Mouse (Mus musculus) neutrophil, adult 65 days (primary cell): Measurements from ENCODE around the gene Olfr328. TPM values are rescaled to one million over a fixed set of nuclear protein-coding genes. Genes with fewer than 3 reads are reported as not detected.

Experiments
- total RNA-seq: library from RNA; stranded (reverse); gene quantifications from 2 replicates; pipeline ENCODE4 v1.2.4, GENCODE M21; 2023

The Olfr328 gene
- 0.18 and 0.32 TPM in 2 replicates for total RNA-seq

GRCm38 (mm10) chr11:58555536-58555935 is at the start of gene Olfr328:
Gene Olfr328 (minus strand): TSS chr11:58555636.

DNA sequence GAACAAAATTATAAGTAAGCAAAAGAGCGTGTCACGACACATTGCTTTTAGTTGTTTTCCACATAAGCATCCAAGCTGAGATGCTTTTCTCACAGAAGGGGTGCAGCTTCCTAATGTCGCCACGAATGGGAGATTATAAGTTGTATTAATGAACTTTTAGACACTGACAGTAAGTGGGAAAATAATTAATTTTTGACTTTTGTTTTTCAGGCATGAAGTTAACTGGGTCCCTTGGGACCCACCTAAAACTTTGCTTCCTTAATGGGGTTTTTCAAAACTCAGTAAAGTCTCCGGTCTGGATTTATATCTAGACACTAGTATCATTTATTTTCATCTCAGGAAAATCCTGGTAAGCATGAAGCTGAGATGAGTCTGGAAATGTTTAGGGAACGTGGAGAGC is 39.4 kb upstream of the Olfr328 start, which contains the start of gene Olfr324:
Gene Olfr324 (plus strand): TSS at position 301 of the 400 bp plus-strand sequence.

DNA sequence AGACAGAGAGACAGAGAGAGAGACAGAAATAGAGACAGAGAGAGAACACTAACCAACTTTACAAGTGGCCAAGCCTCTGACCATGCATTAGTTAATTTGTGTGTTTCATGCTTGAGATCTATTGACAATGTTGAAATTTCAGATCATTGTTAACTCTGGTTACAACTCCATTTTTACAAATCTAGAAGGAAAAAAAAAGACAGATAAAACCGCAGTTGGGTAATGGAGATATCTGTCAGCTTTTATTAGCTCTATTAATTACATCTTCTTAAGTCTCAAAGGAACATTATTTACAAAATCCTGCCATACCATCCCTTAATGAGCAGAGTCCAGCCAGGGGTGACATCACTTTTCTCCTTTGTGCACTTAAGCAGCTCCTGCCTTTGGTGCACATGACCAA is 22.0 kb upstream of the Olfr328 start, which contains the start of gene Olfr325:
Gene Olfr325 (plus strand): TSS at position 301 of the 400 bp plus-strand sequence.

GRCm38 (mm10) chr11:58570405-58570804 is 15.0 kb upstream of the Olfr328 start, which contains the start of gene Olfr224:
Gene Olfr224 (minus strand): TSS chr11:58570553.

GRCm38 (mm10) chr11:58546322-58546721 is 9.1 kb downstream of the Olfr328 start, which contains the start of gene Olfr329-ps:
Gene Olfr329-ps (minus strand): TSS chr11:58546422.

GRCm38 (mm10) chr11:58534736-58535135 is 20.7 kb downstream of the Olfr328 start, which contains the start of gene Olfr330:
Gene Olfr330 (minus strand): TSS chr11:58534836.

GRCm38 (mm10) chr11:58502472-58502871 is 53.0 kb downstream of the Olfr328 start, which contains the start of gene Olfr331:
Gene Olfr331 (minus strand): TSS chr11:58502572.

Other genes with a start within 250 kb of the Olfr328 start
- 9.9 and 13.5 TPM in 2 replicates for gene Zfp692, start 248.6 kb downstream of the Olfr328 start, total RNA-seq
- gene Zfp672, start 225.3 kb downstream of the Olfr328 start, total RNA-seq: 13.5 and 20.9 TPM in 2 replicates
- 26.4 and 32.8 TPM in 2 replicates for gene Sh3bp5l, start 224.9 kb downstream of the Olfr328 start, total RNA-seq
- gene Lypd8, start 176.6 kb downstream of the Olfr328 start, total RNA-seq: not detected in 2 replicates
- gene 1810065E05Rik, start 134.5 kb downstream of the Olfr328 start, total RNA-seq: not detected in 2 replicates
- gene Gm12253, start 123.1 kb downstream of the Olfr328 start, total RNA-seq: not detected in 2 replicates
- gene Lypd9, start 102.7 kb downstream of the Olfr328 start, total RNA-seq: not detected in 2 replicates
- not detected in 2 replicates for gene Olfr30, start 93.4 kb downstream of the Olfr328 start, total RNA-seq
- gene Olfr332, start 63.1 kb downstream of the Olfr328 start, total RNA-seq: not detected in 2 replicates
- not detected in 2 replicates for gene Olfr331, start 53.1 kb downstream of the Olfr328 start, total RNA-seq
- not detected in 2 replicates for gene Olfr330, start 20.8 kb downstream of the Olfr328 start, total RNA-seq
- gene Olfr329-ps, start 9.2 kb downstream of the Olfr328 start, total RNA-seq: not detected in 2 replicates
- not detected in 2 replicates for gene Olfr224, start 14.9 kb upstream of the Olfr328 start, total RNA-seq
- gene Olfr325, start 22.1 kb upstream of the Olfr328 start, total RNA-seq: not detected in 2 replicates
- not detected in 2 replicates for gene Olfr324, start 39.5 kb upstream of the Olfr328 start, total RNA-seq
- gene 2210407C18Rik, start 60.4 kb upstream of the Olfr328 start, total RNA-seq: not detected in 2 replicates
- gene Olfr323, start 74.9 kb upstream of the Olfr328 start, total RNA-seq: not detected in 2 replicates
- 0.29 and 0.41 TPM in 2 replicates for gene Trim58, start 84.8 kb upstream of the Olfr328 start, total RNA-seq
- gene Olfr322, start 103.1 kb upstream of the Olfr328 start, total RNA-seq: not detected in 2 replicates
- gene Olfr320, start 125.5 kb upstream of the Olfr328 start, total RNA-seq: not detected in 2 replicates
- not detected in 2 replicates for gene Olfr319, start 143.5 kb upstream of the Olfr328 start, total RNA-seq
- 0.13 and 0.25 TPM in 2 replicates for gene Olfr318, start 168.4 kb upstream of the Olfr328 start, total RNA-seq
- not detected in 2 replicates for gene Olfr317, start 183.6 kb upstream of the Olfr328 start, total RNA-seq
- not detected in 2 replicates for gene Olfr316, start 197.1 kb upstream of the Olfr328 start, total RNA-seq
- not detected in 2 replicates for gene Olfr315, start 217.6 kb upstream of the Olfr328 start, total RNA-seq
- not detected in 2 replicates for gene Olfr314, start 227.3 kb upstream of the Olfr328 start, total RNA-seq
- gene Fam183b, start 246.3 kb upstream of the Olfr328 start, total RNA-seq: not detected in 2 replicates